Mouse (Mus musculus): ENCODE measurements at regions not wholly inside any gene's neighbourhood (a gene's known extent, or its start where the extent isn't known, plus 50 kb on each side); places are given as distances from the start of the nearest gene placed in this dataset.
"Not testable (repeated sequence)": the region's sequence is repeated elsewhere in the genome, so short reads cannot be mapped to it uniquely, and the experiment has no call there.

DNA sequence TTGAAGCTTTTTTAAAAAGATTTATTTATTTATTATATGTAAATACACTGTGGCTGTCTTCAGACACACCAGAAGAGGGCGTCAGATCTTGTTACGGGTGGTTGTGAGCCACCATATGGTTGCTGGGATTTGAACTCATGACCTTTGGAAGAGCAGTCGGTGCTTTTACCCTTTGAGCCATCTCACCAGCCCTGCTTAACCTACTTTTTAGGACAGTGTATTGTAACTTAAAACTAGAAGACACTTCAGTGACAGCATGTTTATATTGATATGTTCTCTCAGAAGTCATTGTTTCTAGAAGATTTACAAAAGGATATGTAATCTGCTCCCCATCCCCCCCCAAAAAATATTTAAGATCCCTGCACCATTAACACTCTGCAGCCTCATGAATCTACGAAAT, 69.3 kb upstream of the Rack1 start:
- H3K9me3 ChIP-seq (replicated peaks; ENCODE audit: control insufficient read depth, low read length); H3K4me1 ChIP-seq (ENCODE audit: control insufficient read depth, insufficient read depth, low read length); H3K4me2 ChIP-seq (ENCODE audit: low read length); DNase-seq (ENCODE audit: low spot score); ATAC-seq; H3K9ac ChIP-seq (ENCODE audit: low read length); H3K27ac ChIP-seq (ENCODE audit: low read depth, low read length); H3K4me3 ChIP-seq (ENCODE audit: low read depth, low read length); H3K27me3 ChIP-seq (replicated peaks; ENCODE audit: control insufficient read depth, insufficient read depth, low read length); H3K36me3 ChIP-seq (ENCODE audit: control insufficient read depth, insufficient read depth, low read length): not testable (repeated sequence)
- 81% methylated on average over 4 of the region's 4 CpGs for WGBS

DNA sequence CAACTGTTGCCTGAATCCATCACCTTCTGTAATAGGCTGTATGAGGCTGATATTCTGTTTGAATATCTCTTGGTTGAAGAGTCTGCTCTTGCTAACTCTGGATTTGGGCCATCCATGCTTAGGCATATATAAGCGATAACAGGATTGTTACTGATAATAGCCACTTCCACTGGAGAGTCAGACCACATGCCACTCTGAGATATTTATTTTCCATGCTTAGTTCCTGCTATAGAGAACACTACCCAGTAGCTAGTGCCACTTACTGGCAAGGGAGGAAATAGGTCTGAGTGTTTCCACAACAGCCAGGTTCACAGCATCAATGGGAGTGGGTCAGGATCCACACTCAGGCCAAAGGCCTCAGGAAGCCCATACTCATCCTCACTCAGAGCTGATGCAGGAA, 53.6 kb upstream of the Rack1 start:
- H3K4me2 ChIP-seq (ENCODE audit: low read length): no peak overlapping the region
- no peak overlapping the region for H3K4me3 ChIP-seq (ENCODE audit: low read depth, low read length)
- H3K27me3 ChIP-seq (replicated peaks; ENCODE audit: control insufficient read depth, insufficient read depth, low read length): no peaks in the 10 kb centered on the region
- H3K4me1 ChIP-seq (ENCODE audit: control insufficient read depth, insufficient read depth, low read length): no peaks in the 10 kb centered on the region
- H3K36me3 ChIP-seq (ENCODE audit: control insufficient read depth, insufficient read depth, low read length): no peaks in the 10 kb centered on the region
- no peak for ATAC-seq
- H3K9ac ChIP-seq (ENCODE audit: low read length): no peak overlapping the region
- 92% methylated on average over 1 of the region's 1 CpGs for WGBS
- DNase-seq (ENCODE audit: low spot score): no peak
- H3K27ac ChIP-seq (ENCODE audit: low read depth, low read length): no peak overlapping the region
- H3K9me3 ChIP-seq (replicated peaks; ENCODE audit: control insufficient read depth, low read length): no peaks in the 10 kb centered on the region

DNA sequence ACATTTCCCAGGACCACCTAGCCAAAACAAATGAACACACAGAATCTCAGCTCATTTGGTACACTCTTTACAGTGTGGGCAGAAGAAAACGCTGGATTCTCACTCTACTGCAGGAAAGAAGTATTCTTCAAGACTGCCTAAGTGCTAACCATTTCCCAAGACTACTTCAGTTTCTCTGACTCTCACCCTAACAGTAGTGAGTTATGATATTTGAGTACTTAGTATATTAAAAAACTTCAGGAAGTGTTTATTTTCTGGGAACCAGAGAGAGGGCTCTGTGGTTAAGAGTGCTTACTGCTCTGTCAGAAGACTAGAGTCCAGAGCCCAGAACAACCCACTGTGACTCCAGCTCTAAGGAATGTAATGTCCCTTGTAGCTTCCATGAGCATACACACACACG, 52.1 kb upstream of the Rack1 start:
- Histone ChIP-seq H3K4me1 (ENCODE audit: control insufficient read depth, insufficient read depth, low read length) (no peaks in the 10 kb centered on the region), H3K27ac (ENCODE audit: low read depth, low read length) (no peak overlapping the region), H3K9ac (ENCODE audit: low read length) (no peak overlapping the region), H3K36me3 (ENCODE audit: control insufficient read depth, insufficient read depth, low read length) (no peaks in the 10 kb centered on the region), H3K27me3 (replicated peaks; ENCODE audit: control insufficient read depth, insufficient read depth, low read length) (no peaks in the 10 kb centered on the region), H3K9me3 (replicated peaks; ENCODE audit: control insufficient read depth, low read length) (no peaks in the 10 kb centered on the region), H3K4me2 (ENCODE audit: low read length) (no peak overlapping the region), H3K4me3 (ENCODE audit: low read depth, low read length) (no peak overlapping the region)
- WGBS: 82% methylated on average over 2 of the region's 2 CpGs
- ATAC-seq: no peak
- no peak for DNase-seq (ENCODE audit: low spot score)

All from forebrain, embryonic 14.5 days (tissue).